Mouse (Mus musculus) thymus, adult 2 months (tissue): ENCODE data around the gene Myo15.

ENCODE experiments used
- CTCF ChIP-seq: fragments of 200-500 bp; IDR thresholded peaks from 2 replicates; pipeline ENCODE4 v1.5.1; 2012; ENCODE audit warnings: mild to moderate bottlenecking, control low read depth, low read length, moderate library complexity, borderline replicate concordance; ENCODE audit not compliant: control insufficient read depth, poor library complexity, insufficient read depth; ENCODE audit errors: extremely low read depth
- POLR2A ChIP-seq: fragments of 200-500 bp; IDR thresholded peaks from 2 replicates; pipeline ENCODE4 v1.6.1; 2012; ENCODE audit warnings: mild to moderate bottlenecking, low read length, control low read depth, moderate library complexity; ENCODE audit not compliant: control insufficient read depth, poor library complexity, insufficient read depth; ENCODE audit errors: extremely low read depth

- no peak for TF ChIP-seq CTCF
- no peak for TF ChIP-seq POLR2A
These were observed 43.4 kb downstream of the Myo15 start for GRCm38 (mm10) chr11:60512520-60512919.
